Mouse (Mus musculus): ENCODE data around the gene Aatf.
A peak's percentile ranks its signal among the peaks of the same experiment; 100 is the strongest.

The Aatf gene

DNA sequence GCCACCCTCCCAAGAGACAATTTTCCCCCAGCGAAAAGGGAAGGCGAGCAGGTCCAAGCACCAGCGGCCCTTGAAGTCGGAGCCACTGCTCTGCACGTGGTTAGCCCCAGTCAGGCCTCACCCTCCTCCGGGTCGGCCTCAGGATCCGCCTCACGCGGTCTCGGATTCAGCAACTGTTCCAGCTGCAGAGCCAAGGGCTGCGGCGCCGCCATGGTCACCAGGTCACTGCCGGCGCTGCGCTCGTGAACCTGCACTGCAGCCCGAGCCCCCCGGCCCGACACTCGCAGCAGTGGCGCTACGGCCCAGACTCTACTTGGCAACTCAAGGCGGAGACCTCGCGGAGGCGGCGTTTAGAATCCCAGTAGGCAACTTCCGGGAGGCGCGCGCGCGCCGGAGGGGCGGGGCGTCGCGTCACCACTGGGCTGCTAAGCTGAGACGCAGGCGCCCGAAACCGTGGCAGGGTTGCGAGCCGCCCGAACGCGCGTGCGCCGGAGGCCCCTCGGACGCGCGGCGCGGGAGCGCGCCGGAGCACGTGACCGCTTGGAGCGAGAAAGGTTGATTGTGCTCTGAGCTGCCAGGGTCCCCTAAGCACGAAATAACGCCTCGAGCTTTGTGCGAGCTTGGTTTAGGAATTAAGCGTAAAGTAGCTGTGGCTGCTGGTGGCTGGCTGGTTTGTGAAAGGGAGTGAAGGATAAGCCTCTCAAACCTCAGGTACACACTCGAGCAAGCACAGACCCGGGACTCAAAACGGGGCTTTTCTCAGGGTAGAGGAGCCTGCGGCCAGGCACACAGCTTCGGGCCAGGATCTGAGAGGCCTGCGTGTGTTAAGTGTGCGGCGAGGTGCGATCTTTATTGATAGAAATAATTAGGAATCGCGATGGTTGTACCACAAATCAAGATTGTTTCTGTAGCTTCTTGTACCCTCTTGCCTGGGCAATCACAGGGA lies at the start of gene Aatf:
Aatf (minus strand) TSS at position 352 of the 946 bp plus-strand sequence.
- peak; percentile 85 to 89 for DNase-seq (ENCODE audit: low read depth in 1 of 2, low spot score in 2 of 2)

DNA sequence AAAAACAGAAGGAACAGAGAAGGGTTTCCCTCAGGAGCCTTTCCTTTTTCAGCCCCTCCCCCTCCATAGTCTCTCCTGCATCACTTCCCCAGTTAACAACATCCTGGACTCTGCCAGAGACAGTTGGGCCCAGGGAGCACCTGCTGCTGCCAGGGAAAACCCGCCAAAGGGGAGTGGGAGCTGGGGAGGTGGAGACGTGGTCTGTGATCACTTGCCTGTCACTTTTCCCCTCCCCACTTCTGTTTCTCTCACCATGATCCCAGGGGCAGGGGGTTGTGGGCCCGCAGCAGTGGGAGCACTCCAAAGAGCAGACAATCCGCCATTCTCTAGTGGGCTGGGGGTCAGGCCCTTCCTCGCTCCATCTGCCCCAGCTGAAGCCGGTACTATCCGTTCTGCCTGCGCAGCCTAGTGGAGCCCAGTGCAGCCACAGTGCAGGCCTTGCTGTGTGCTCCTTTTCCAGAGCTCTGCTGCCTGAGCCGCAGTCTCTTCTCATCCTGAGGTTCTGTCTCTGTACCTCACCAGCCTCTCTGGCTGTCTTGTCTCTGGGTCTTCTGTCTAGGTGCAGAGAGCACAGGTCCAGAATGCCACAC lies 49.5 kb upstream of the Aatf start:
- DNase-seq (ENCODE audit: low read depth in 1 of 2, low spot score in 2 of 2), result no peak

DNA sequence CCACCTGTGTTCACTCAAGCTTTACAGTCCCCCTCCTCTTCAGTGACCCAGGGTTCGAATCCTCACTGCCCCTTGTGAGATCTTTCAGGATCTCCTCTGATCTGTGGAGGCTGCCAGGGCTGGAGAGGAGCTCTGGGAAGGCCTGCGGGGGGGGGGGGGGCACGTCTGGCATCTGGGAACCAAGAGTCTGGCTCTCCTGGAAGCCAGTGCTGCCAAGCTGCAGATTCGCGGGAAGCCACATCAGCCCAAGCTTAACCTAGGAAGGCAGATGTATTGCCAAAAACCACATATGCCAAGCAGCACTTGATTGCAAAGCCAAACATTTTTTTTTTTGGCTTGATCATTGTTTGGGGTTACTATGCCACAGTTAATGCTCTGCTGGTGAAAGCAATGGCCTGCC lies 48.2 kb upstream of the Aatf start:
- no peak for DNase-seq (ENCODE audit: low read depth in 1 of 2, low spot score in 2 of 2)

DNA sequence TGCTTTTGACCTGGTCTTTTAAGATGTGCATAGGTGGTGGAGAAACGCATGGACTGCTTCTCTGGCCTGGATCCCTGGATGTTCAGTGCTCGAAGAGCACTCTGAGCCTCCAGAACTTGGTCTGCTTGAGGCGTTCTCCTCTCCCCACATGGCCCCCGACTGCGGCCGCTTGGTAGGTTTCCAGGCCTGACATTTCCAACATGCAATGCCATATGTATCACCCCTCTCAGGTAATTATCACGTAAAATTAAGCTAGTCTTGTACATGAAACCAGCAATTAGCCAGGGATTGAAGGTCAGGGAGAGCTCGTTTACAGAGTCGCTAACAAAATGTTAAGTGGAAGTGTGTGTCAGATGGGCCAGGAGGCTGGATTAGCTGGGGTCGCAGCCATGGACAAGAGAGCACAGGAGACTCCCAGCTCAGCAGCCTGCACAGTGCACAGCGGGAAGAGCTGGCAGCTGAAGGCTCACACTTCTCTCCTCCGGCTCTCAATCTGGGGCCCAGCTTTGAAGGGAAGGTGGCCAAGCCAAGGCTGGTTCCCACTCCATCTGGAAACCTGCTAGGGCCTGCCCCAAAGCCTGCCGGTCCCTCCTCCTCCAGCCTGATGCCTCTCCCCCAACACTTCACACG lies 40.6 kb upstream of the Aatf start:
- DNase-seq (ENCODE audit: low read depth in 1 of 2, low spot score in 2 of 2), result no peak

DNA sequence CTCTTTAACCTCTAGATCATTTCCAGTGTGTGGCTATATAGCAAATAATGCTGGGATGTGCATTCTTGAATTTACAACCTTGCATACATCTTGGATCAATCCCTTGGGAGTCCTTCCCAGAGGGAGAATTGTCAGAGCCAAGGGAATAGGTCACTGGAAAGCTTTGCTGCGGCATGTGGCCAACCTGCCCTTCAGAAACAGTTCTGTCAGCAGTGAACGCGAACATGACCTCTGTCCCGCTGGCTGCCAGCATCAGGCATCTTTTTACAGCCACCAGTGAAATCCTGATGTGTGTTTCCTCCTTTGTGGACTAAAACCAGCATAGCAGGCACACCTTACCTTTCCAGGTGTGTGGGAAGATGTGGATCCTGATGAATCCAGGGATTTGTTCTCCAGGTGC lies 38.0 kb upstream of the Aatf start:
- no peak for DNase-seq (ENCODE audit: low read depth in 1 of 2, low spot score in 2 of 2)

DNA sequence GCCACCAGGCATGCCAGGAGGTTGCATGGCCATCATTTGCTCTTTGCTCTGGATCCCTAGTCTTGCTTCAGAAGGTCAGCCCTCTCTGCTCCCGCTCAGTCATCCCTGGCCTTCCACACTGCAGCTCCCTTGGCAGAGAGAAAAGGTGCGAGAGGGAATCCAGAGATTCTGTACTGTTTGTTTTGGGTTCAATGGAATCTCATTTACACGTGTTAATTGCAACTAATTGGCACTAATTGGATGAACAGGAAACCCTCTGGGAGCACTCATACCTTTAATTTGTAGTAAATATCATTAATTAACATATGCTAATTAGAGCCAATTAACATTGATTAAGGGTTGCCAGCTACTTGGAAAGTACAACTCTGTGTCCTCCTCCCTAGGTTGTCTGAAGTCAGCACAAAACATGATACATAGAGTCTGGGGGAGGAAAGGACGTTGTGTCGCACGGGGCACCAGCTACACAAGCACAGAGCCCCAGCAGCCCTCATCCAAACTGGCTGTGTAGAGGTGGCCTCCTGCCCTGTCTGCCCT lies 36.0 kb upstream of the Aatf start:
- DNase-seq (ENCODE audit: low read depth in 1 of 2, low spot score in 2 of 2), result no peak

DNA sequence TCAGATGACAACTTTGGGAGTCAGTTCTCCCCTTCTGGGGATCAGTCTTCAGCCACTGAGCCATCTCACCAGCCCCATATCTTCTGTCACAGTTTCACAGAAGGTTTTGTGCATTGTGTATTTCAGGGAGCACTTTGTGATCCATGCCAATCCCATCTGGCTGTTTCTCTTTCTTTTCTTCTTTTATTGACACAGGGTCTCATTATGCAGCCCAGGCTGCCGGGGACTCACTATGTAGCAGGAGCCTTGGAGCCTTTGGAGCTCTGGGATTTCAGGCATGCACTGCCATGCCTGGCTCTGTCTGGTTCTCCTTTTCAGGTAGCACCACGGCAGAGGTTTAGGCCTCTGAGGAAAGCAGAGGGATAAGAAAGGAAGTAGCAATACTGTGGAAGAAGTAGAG lies 35.0 kb upstream of the Aatf start:
- DNase-seq (ENCODE audit: low read depth in 1 of 2, low spot score in 2 of 2), result no peak

DNA sequence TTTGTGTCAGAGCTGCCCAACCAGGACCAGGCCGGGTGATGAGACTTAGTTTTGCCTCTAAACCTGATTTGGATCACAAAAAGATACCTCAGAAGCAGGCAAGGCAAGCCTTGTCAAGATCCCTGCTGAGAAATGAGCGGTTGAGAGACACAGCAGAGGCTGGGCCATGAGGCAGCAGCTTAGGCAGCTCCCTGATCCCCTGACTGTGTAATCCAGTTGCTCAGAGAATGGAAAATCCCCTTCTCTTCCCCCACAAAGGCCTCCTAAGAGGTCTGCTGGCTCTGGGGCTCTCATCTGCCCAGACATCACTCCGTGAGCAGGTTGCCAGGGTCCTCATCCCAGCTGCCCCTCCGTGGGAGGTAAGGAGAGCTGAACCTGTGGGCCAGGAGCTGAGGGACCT lies 26.7 kb upstream of the Aatf start:
- DNase-seq (ENCODE audit: low read depth in 1 of 2, low spot score in 2 of 2), result no peak

DNA sequence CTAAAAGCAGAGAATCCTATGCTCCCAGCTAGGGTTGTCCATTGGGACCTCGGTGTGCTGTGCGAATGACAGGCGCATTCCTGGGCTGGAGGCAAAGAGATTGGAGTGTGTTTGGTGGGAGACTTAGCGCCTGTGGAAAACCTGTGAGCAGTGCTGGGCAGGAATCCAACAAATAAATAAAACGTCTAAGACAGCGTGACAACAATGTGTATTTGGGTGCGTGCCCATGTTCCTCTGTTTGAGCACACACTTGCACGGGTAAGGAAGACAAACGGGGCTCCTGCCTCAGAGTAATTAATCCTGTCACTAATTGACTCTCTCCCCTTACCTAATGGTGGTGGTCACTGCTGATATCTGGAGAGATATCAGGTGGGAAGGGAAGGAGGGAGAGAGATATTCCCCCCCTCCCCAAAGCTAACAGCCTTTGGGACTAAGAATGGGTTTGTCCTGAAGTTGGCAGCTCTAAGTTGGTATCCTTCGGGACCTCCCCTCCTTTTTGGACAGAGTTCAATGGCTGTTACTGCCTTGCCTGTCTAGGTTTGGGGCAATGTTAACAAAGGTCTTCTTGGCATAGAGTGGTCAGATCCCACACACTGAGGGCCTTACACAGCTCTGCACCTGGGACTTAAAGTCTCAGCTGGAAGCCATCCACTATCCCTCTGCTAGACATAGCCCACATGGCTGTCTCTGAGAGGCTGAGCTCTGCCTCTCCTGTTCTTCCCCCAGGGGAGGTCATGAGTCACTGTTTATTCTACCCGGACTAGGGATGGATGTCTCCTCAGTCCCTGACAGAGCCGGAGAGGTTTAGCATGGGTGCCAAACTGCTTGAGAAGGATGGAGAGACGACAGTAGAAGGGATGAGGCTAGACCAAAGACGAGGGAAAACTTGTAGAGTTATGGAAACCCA lies 16.7 kb upstream of the Aatf start:
- no peak for DNase-seq (ENCODE audit: low read depth in 1 of 2, low spot score in 2 of 2)

DNA sequence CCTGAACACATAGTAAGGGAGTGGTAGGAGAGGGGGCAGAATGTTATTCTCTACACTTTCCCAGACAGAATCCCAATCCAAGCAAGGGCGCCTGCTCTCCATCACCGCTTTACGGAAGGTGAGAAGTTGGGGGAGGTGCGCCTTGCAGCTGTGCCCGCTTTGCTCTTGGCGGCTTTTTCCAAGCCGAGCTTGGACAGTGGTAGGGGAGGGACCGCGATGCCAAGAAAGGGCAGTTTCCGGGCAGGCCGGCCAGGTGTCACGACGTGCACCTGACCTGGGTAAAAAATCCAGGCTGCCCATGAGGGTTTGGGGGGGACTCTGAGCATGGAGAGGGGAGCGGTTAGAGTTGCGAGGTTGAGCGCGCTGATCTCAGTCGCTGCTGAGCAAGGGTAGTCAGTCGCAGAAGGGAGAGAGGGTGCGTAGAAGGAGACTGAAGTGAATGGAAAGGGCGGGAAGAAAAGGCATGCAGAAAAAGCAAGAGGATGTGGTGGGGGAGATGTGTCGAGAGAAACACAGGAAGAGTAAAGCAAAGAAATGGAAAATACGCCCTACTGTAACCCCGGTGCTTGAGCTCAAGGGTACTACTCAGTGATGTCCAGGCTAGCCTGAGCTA lies 15.9 kb upstream of the Aatf start:
- no peak for DNase-seq (ENCODE audit: low read depth in 1 of 2, low spot score in 2 of 2)

DNA sequence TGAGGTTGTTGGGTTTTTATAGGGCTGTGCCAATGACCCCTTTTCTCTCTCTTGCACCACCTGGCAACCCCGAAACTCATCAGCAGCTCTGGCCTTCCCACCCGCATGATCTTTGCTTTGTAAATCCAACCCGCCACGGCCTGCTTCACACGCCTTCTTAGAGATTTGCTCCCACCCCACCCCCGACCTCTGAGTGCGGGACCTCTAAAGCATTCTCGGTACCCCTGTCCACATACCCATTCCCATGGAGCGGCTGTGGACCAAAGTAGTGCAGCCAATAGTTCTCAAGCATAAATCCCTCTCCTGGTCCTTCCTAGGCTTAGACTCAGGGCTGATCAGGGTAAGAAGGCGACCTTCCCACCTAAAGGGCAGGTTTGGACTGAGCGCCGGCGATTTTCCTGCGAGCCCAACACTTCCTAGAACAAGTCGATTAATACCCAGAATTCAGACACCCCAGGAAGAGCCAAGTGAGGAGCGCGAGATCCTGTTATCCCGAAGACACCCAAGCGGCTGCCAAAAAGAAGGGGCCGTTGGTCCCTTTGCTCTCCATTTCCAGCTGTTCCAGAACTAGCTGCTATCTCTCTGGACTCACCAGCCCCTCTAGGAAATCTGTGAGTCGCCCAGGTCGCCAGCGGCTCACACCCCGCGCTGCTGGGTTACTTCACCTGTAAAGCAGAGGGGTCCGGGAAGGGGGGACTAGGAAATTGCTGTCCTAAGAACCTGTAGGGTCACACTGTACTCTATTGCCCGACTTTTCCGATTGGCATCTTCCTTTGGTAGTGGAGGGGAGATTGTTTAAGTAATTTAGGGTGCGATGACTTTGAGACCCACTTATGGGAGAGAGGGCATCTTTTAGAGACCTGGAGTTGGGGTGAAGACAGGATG lies 13.9 kb upstream of the Aatf start:
- no peak for DNase-seq (ENCODE audit: low read depth in 1 of 2, low spot score in 2 of 2)

DNA sequence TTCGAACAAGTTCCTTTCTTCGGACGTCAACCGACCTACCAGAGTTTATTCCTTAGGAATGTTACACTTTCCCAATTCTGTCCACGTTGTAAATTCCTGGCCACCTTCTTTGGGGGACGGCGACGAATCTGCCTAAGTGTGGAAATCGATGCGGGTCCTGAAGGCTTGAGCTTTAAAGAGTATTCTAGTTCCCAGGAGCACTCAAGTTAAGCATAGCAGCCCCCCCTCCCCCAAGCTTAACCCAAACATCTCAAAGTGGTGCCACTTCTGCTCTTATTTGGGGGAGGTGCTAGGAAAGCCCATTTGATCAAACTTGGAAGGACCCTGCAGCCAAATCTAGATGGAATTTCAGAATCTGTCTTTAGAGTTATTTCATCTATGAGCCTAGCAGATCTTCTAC lies 13.1 kb upstream of the Aatf start:
- no peak for DNase-seq (ENCODE audit: low read depth in 1 of 2, low spot score in 2 of 2)

DNA sequence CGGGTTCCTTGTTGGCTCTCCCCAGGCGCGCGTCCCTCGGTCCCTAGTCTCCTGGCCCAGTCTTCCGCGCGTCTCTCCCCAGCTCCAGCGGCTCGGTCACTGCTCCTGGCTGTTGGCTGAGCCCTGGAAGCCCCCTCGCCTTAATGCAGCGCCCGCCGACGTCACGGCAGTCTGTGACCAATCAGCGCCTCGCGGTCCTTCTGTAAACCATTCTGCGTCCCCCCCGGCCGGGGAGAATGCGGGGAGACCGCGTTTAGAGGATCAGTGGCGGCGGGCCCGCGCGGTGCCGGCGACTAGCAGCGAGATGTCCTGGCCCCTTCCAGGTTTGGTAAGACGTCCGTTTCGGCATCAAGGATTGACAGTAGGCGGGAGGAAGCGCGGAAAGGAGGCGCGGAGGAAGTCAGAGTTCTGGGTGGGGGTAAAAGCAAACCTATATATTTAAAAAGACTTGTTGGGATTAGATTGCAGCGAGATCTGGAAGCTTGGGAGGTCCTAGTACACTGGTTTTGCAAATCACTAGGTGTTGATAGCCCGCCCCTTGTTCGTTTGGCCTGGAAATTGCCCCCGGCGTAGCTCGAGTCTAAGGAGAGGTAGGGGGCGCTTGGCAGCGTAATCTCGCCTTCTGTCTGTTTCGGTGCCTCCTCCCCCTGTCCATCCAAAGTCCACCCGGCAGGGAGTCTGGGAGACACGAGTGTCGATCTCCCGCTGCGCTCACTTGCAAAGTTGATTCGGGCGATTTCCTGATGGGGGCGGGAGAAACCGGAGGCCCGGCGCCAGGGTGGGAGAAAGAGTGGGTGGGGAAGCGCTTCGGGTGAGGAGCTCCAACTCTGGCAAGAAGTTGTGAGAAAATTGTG lies 12.3 kb upstream of the Aatf start, which contains the start of gene Lhx1:
Lhx1 (minus strand) TSS at position 115 of the 854 bp plus-strand sequence.
- DNase-seq (ENCODE audit: low read depth in 1 of 2, low spot score in 2 of 2), result no peak

DNA sequence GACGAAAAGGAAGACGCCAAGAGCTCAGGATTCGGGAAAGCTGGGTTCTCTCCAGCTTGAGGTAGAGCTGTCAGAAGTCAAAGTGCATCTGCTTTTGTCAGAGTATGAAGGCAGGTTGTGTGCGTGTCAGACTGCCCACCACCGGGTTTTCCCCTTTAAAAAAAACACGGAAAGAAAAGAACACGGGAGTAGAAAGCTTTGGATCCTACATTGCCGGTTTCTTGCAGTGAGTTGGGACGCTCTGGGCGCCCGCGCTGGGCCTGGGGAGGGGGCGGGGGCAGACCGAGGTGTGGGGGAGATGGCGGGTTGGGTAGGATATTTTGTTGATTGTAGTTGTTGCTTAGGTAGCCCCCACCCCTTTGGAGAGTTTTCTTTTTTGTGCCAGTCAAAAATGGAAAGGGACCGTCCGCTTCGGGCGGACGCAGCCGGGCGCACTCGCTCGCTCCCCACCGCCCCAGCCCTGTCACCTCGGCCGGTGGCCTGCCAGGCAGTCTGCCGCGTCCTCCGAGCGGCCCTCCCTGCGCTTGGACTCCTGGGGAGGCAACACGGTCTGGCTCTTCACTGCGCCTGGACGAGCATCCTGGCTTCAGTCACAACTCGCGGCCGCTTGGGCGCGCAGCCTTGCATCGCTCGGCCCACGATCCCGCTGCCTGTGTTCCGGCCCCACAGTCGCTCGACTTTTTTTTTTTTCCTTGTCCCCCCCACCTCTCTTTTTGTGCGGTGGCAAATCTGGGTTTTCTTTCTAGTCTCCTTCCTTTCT lies 11.4 kb upstream of the Aatf start:
- DNase-seq (ENCODE audit: low read depth in 1 of 2, low spot score in 2 of 2), result no peak

DNA sequence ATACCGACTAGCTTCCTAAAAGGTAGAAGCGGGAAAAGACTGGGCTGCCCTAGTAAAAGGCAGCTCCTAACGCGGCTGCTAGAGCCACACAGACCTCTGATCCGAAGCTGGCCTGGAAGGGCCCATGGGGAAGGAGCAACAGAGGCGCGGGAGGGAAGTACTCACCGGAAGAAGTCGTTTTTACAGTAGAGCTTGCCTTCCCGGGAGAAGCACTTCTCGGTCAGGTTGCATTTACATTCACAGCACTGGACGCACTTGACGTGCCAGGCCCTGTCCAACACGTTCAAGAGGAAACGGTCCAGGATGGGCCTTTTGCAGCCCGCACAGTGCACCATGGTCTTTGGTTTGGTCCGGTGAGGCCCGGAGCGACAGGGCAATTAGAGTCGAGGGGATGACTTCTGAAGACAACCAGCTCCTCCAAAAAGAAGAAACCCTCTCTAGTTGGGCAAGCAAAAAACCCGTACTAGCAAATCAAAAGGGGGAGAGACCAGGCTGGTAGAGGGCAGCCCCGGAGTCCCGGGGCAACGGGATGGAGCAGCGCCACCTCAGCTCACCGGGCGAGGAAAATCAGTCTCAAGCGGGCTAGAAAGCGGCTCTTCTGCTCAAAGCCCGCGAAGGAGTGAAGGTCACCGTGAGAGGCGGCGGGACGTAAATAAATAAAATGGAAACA lies 10.7 kb upstream of the Aatf start:
- DNase-seq (ENCODE audit: low read depth in 1 of 2, low spot score in 2 of 2), result no peak

DNA sequence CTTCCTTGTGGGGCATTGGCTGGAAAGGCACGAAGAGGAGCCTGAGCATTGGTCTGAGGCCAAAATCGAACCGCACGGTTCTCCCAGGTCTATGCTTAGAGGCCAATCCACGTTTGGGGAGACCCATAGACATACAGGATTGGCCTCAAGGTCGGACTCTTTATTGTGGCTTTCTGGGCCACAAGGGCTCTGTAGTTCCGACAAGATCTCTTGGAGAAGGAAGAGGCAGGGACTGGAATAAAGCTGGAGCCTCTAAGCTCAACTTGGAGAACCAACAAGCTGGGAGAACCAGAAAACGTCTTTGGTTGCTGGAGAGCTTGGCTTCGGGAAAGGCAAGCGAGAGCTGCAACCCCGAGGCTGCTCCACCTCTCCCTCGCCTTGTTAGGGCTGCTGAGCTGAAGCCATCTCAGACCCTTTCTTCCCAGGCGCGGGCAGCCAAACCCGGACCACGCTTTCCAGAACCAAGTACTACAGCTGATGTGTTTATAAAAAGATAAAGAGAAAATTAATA lies 10.1 kb upstream of the Aatf start:
- no peak for DNase-seq (ENCODE audit: low read depth in 1 of 2, low spot score in 2 of 2)

Measured in monocyte, adult 2 months (primary cell).